ENCODE assay signal across 25 mouse cellular contexts in the genomic region with DNA sequence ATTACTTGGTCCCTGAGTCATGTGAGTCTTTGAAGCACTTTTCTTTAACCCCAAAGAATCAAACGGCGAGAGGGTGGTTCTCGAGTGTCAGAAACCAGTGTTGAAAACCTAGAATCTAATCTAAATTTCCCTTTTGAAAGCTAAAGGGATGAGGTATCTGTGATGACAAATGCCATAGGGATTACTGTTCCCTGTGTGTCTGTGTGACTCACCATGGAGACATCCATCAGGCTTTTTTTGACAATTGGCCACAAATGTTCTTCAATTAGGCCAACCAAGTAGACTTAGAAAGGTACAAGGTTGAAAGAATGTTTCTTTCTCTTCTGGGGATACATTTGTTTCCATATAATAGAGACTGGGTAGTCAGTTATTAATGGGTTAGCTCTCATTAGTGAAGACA. TPM values are rescaled to one million over a fixed set of nuclear protein-coding genes. Genes with fewer than 3 reads are reported as not detected.
"Had no signal": no experiment of that assay in that cellular context is flagged by ENCODE, and none has a peak within 500 bp of the region (broad histone marks: within the 10 kb centered on the region; RNA-seq: fewer than 3 reads in every experiment).

No protein-coding gene starts in this region.

- ATAC-seq: hindbrain, embryonic 16.5 days; inflammation-experienced regulatory T-cells, adult 6 months; intestine, embryonic 15.5 days; intestine, postnatal 0 days; liver, postnatal 0 days had no signal

- H3K4me3 ChIP-seq: heart, embryonic 10.5 days; heart, embryonic 12.5 days; hindbrain, embryonic 10.5 days; hindbrain, embryonic 12.5 days; intestine, embryonic 15.5 days; kidney, embryonic 15.5 days; left cerebral cortex, adult 2 months; limb, embryonic 10.5 days; limb, embryonic 12.5 days; liver, embryonic 13.5 days; liver, embryonic 15.5 days had no signal

- H3K36me3 ChIP-seq: heart, embryonic 10.5 days; heart, embryonic 12.5 days; hindbrain, embryonic 10.5 days; hindbrain, embryonic 12.5 days; intestine, embryonic 15.5 days; kidney, embryonic 15.5 days; limb, embryonic 10.5 days; limb, embryonic 12.5 days; liver, embryonic 13.5 days; liver, embryonic 15.5 days had no signal

- DNase-seq: gastrocnemius, postnatal 10 days; gastrocnemius, postnatal 25 days; heart, adult 18-20 months; heart, postnatal 10 days; heart, postnatal 4 days; kidney, adult 18-20 months; kidney, adult 8-10 months; kidney, postnatal 14 days; kidney, postnatal 36 days; liver; liver, embryonic 13.5 days; liver, postnatal 0 days had no signal

- H3K27me3 ChIP-seq: heart, embryonic 12.5 days; hindbrain, embryonic 12.5 days; intestine, embryonic 15.5 days; kidney, embryonic 15.5 days; limb, embryonic 12.5 days; liver, embryonic 13.5 days; liver, embryonic 15.5 days had no signal

RNA-seq across cellular contexts. Expression of a gene that starts 38.1 kb away (rescaled TPM):
- polyA plus RNA-seq: inflammation-experienced regulatory T-cells, adult 6 months had no signal
